Mouse (Mus musculus) heart, embryonic 14.5 days (tissue): ENCODE measurements around the gene Hoxb8. TPM values are rescaled to one million over a fixed set of nuclear protein-coding genes. Genes with fewer than 3 reads are reported as not detected.
A peak's percentile ranks its signal among the peaks of the same experiment; 100 is the strongest.

Experiments used
- ATAC-seq: fragments of 200-750 bp; cut with Nextera tagmentation; 2 replicates; pipeline ENCODE4 v1.8.0; 2017; ENCODE audit warnings: low read depth, moderate TSS enrichment; ENCODE audit not compliant: insufficient number of reproducible peaks, insufficient read depth, low FRiP score
- H3K27ac ChIP-seq, 2 experiments: fragments of 200-500 bp in 1 of 2; fragments of 300-500 bp in 1 of 2; sonication (generic) in 1 of 2; replicated peaks in 1 of 2; 2 replicates each; pipeline ENCODE4 v1.5.1; 2012 to 2014; ENCODE audit warnings: low read depth in 2 of 2, low read length in 2 of 2, control low read depth in 1 of 2, mild to moderate bottlenecking in 1 of 2, mixed read lengths in 1 of 2; ENCODE audit not compliant: control insufficient read depth in 1 of 2, insufficient read depth in 1 of 2
- H3K27me3 ChIP-seq: fragments of 300-500 bp; sonication (generic); 2 replicates; pipeline ENCODE4 v1.6.1; 2014; ENCODE audit warnings: mild to moderate bottlenecking, low read length, control low read depth; ENCODE audit not compliant: control insufficient read depth, insufficient read depth
- H3K36me3 ChIP-seq: fragments of 300-500 bp; sonication (generic); 2 replicates; pipeline ENCODE4 v1.6.1; 2014; ENCODE audit warnings: mild to moderate bottlenecking, control low read depth, low read length, mixed read lengths; ENCODE audit not compliant: control insufficient read depth, insufficient read depth
- H3K4me1 ChIP-seq, 2 experiments: fragments of 200-500 bp in 1 of 2; fragments of 300-500 bp in 1 of 2; sonication (generic) in 1 of 2; 2 replicates each; pipeline ENCODE4 v1.6.1; 2012 to 2014; ENCODE audit warnings: low read length in 2 of 2, control low read depth in 1 of 2, mixed read lengths in 1 of 2; ENCODE audit not compliant: control insufficient read depth in 2 of 2, insufficient read depth in 2 of 2
- H3K4me2 ChIP-seq: fragments of 300-500 bp; sonication (generic); 2 replicates; pipeline ENCODE4 v1.6.1; 2014; ENCODE audit warnings: mild to moderate bottlenecking, low read length
- H3K4me3 ChIP-seq, 2 experiments: fragments of 200-500 bp in 1 of 2; fragments of 300-500 bp in 1 of 2; sonication (generic) in 1 of 2; 2 replicates each; pipeline ENCODE4 v1.5.1; 2012 to 2014; ENCODE audit warnings: low read length in 2 of 2, mild to moderate bottlenecking in 2 of 2, control low read depth in 1 of 2, low read depth in 1 of 2, moderate library complexity in 1 of 2; ENCODE audit not compliant: control insufficient read depth in 1 of 2, insufficient read depth in 1 of 2
- H3K9ac ChIP-seq: fragments of 300-500 bp; sonication (generic); 2 replicates; pipeline ENCODE4 v1.6.1; 2014; ENCODE audit warnings: mild to moderate bottlenecking, low read length
- H3K9me3 ChIP-seq: fragments of 300-500 bp; sonication (generic); 2 replicates; pipeline ENCODE4 v1.6.1; 2016; ENCODE audit warnings: low read length, control low read depth; ENCODE audit not compliant: control insufficient read depth
- WGBS: fragments of 180-500 bp; shearing (Covaris S2); extraction: QIAGEN DNeasy Blood & Tissue Kit; methylation state at CpG from one replicate; pipeline ENCODE4 v1.1.7; 2014; 5-methylcytosine and 5-hydroxymethylcytosine counted together
- polyA plus RNA-seq: library from polyadenylated mRNA; unstranded; fragments of >200 nt; fragmentation: Nextera tagmentation; extraction: Ambion mirVana; gene quantifications from 2 replicates; pipeline ENCODE4 v1.2.1, GENCODE M21; 2014

Hoxb8 gene
- polyA plus RNA-seq, 1 experiment from 2014 or later = not detected

GRCm38 (mm10) chr11:96324125-96324524 is 42.4 kb downstream of the Hoxb8 start:
- H3K27me3 ChIP-seq = peaks cover 99% of the 10 kb centered on the region
- H3K9me3 ChIP-seq = no peaks in the 10 kb centered on the region
- WGBS = 5% methylated on average over 5 of the region's 5 CpGs
- ATAC-seq = no peak
- no peaks in the 10 kb centered on the region for H3K36me3 ChIP-seq
- H3K4me2 ChIP-seq = no peak overlapping the region
- H3K4me1 ChIP-seq = 0 out of 4 replicates have a peak, but pooled peaks cover under 1 to 2% of the 10 kb centered on the region in 2 experiments
- no peak overlapping the region for H3K4me3 ChIP-seq
- H3K27ac ChIP-seq = no peak overlapping the region
- no peak overlapping the region for H3K9ac ChIP-seq

- no peak overlapping the region for H3K27ac ChIP-seq
- no peak for ATAC-seq
- 11% methylated on average over 8 of the region's 8 CpGs for WGBS
- no peak overlapping the region for H3K4me3 ChIP-seq
- H3K4me2 ChIP-seq = no peak overlapping the region
- 0 out of 4 replicates have a peak, but pooled peaks cover 0 to under 1% of the 10 kb centered on the region in 2 experiments for H3K4me1 ChIP-seq
- no peaks in the 10 kb centered on the region for H3K9me3 ChIP-seq
- no peaks in the 10 kb centered on the region for H3K36me3 ChIP-seq
- H3K9ac ChIP-seq = no peak overlapping the region
- peaks cover 99% of the 10 kb centered on the region for H3K27me3 ChIP-seq
Observed at GRCm38 (mm10) chr11:96324965-96325364, 43.3 kb downstream of the Hoxb8 start.

DNA sequence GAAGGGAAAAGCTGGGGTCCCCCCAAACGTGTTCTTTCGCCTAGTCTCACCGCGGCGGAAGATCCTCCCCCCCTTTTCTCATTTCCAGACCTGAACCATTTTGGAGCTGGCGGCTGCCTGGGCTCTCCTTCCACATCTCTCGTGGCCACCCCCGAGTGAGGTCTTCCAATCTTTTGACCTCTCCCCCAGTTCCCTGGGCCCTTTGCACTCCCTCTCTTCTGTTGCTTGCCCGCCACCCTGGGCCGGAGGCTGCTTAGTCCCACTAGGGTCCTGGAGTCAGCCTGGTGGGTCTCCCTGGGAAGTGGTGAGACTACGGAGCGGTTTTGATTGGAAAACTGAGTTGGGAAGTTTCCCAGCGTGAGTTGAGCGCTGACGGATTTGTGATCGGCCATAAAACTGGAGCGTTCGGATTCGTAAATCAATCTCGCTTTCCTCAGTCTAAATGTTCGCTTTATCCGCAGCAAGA is 44.1 kb downstream of the Hoxb8 start:
- Histone ChIP-seq H3K27me3 (peaks cover 99% of the 10 kb centered on the region), H3K27ac (no peak overlapping the region), H3K9me3 (no peaks in the 10 kb centered on the region), H3K9ac (no peak overlapping the region), H3K36me3 (no peaks in the 10 kb centered on the region), H3K4me1 (no peaks in the 10 kb centered on the region), H3K4me3 (no peak overlapping the region), H3K4me2 (no peak overlapping the region)
- WGBS = 6% methylated on average over 22 of the region's 22 CpGs
- no peak for ATAC-seq

- Histone ChIP-seq H3K36me3 (no peaks in the 10 kb centered on the region), H3K4me2 (no peak overlapping the region), H3K27ac (no peak overlapping the region), H3K4me3 (no peak overlapping the region), H3K27me3 (peaks cover 99% of the 10 kb centered on the region), H3K9me3 (no peaks in the 10 kb centered on the region), H3K9ac (no peak overlapping the region), H3K4me1 (no peaks in the 10 kb centered on the region)
- no peak for ATAC-seq
- 5% methylated on average over 12 of the region's 12 CpGs for WGBS
Observed at GRCm38 (mm10) chr11:96326705-96327104, 45.0 kb downstream of the Hoxb8 start.

DNA sequence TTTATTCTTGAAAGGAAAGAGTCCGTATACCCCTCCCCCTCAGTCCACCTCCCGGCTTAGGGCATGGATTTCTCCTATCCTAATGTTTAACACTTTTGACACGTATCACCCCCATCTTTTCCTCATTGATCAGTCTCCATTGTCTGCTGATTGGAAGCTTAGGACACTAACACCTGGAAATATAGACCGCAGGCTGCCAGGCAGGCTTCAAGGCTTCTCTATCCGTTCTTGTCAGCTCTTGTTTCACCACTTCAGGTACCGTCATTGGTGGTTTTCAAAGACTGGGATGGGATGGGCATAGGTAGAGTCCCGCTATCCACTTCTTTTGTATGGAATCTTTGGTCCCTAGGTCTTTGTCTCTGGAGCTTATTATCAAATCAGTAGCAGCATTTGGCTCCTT is 45.4 kb downstream of the Hoxb8 start:
- H3K9ac ChIP-seq = no peak overlapping the region
- H3K27ac ChIP-seq = no peak overlapping the region
- no peaks in the 10 kb centered on the region for H3K4me1 ChIP-seq
- no peaks in the 10 kb centered on the region for H3K36me3 ChIP-seq
- no peak overlapping the region for H3K4me3 ChIP-seq
- 10% methylated on average over 7 of the region's 7 CpGs for WGBS
- no peaks in the 10 kb centered on the region for H3K9me3 ChIP-seq
- peaks cover 99% of the 10 kb centered on the region for H3K27me3 ChIP-seq
- no peak overlapping the region for H3K4me2 ChIP-seq
- ATAC-seq = no peak

- WGBS = 14% methylated on average over 5 of the region's 5 CpGs
- H3K9ac ChIP-seq = no peak overlapping the region
- H3K4me3 ChIP-seq = no peak overlapping the region
- peaks cover 0 to 3% of the 10 kb centered on the region in 2 experiments; a peak in 1 of 4 replicates for H3K4me1 ChIP-seq
- H3K36me3 ChIP-seq = no peaks in the 10 kb centered on the region
- H3K27ac ChIP-seq = no peak overlapping the region
- no peak for ATAC-seq
- H3K9me3 ChIP-seq = no peaks in the 10 kb centered on the region
- H3K27me3 ChIP-seq = peaks cover 99% of the 10 kb centered on the region
- no peak overlapping the region for H3K4me2 ChIP-seq
Observed at GRCm38 (mm10) chr11:96327750-96328149, 46.0 kb downstream of the Hoxb8 start.

DNA sequence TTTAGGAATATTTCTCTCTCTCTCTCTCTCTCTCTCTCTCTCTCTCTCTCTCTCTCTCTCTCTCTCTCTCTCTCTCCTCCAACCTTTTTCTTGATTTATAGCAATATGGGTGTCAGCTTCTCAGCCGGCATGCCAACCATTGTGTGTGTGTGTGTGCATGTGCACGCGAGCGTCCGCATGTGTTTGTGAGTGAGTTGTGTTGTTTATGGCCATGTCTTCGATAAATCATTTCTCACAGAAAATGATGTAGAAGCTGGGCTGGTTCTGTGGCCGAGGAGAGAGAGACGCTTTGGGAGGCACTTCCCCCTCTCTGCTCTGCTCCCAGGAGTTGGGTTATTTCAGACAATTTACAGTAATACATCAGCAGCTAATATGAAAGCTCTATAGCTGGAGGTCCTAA is 46.9 kb downstream of the Hoxb8 start:
- Histone ChIP-seq H3K36me3 (no peaks in the 10 kb centered on the region), H3K4me2 (no peak overlapping the region), H3K27ac (no peak overlapping the region), H3K4me1 (peaks cover 0 to 3% of the 10 kb centered on the region in 2 experiments; a peak in 1 of 4 replicates), H3K4me3 (no peak overlapping the region), H3K27me3 (peaks cover 99% of the 10 kb centered on the region), H3K9ac (no peak overlapping the region), H3K9me3 (no peaks in the 10 kb centered on the region)
- WGBS = 13% methylated on average over 8 of the region's 8 CpGs
- no peak for ATAC-seq

DNA sequence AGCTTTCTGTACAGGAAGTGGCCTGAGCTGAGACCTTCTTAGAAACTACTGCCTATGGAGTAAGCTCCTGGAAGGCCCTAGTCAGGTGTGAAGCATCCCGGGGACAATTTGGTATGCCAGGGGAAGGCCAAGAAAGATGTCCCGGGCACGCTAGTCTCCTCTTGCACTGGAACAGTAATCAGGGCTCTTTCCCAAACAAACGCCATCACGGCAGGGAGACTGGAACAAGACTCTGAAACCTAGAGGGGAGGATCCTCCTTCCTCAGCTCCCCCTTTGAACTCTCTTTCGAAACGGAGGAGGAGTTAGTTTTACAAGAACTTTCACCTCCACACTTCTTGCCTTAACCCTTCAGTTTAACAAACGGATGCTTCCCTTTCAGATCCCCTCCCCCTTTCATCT is 50.4 kb downstream of the Hoxb8 start:
- ATAC-seq = no peak
- H3K4me1 ChIP-seq = peaks cover 0 to 3% of the 10 kb centered on the region in 2 experiments; a peak in 1 of 4 replicates
- H3K9ac ChIP-seq = no peak overlapping the region
- H3K9me3 ChIP-seq = no peaks in the 10 kb centered on the region
- no peak overlapping the region for H3K27ac ChIP-seq
- WGBS = 4% methylated on average over 8 of the region's 8 CpGs
- no peaks in the 10 kb centered on the region for H3K36me3 ChIP-seq
- H3K4me3 ChIP-seq = no peak overlapping the region
- H3K27me3 ChIP-seq = peaks cover 100% of the 10 kb centered on the region
- H3K4me2 ChIP-seq = peak overlapping the region; percentile 49; the same call in 1 of the 2 replicates
